Mouse (Mus musculus): Measurements from ENCODE around the gene Mdp1.

DNA sequence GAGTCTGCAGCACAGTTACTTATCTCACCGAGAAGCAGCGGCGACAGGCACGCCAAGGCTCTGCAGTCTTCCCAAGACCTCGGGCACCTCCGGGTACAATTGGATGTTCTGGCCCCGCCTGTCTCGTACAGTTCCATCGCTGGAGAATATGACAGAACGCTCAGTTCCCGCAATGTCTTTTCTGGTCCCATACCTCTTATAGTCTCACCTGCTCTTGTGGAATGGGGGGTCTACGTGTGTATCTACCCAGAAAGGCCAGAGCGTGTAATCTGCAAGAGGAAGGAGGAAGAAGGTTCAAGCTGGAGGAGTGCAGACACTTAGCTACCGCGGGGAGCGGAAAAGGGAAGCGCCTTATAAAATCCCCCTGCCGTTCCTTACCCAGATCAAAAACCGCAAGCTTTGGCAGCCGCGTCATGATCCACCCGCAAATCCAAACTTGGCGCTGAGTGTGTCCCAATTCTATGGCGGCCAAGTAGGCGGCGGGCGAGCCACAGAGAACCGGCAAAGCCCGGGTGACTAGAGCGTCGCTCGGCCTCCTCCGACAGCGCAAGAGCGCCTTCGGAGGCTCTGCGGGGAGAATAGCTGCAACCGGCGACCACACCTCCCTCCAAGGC lies at the start of gene Mdp1:
- peak; percentile 49; the same call in 1 of the 2 replicates for TF ChIP-seq CTCF (IDR thresholded peaks at IDR 0.05; ENCODE audit: control insufficient read depth, insufficient read depth, low read length)
- peak; percentile 73; the same call in 1 of the 2 replicates for TF ChIP-seq POLR2A (IDR thresholded peaks at IDR 0.05; ENCODE audit: borderline replicate concordance, control insufficient read depth, low read depth, low read length)
